Mouse (Mus musculus) kidney, postnatal 0 days (tissue): ENCODE measurements around the gene Fndc3b. TPM values are rescaled to one million over a fixed set of nuclear protein-coding genes. Genes with fewer than 3 reads are reported as not detected.

Experiments used
- ATAC-seq: fragments of 200-750 bp; cut with Nextera tagmentation; replicated peaks from 2 replicates; pipeline ENCODE4 v1.8.0; 2017; ENCODE audit warnings: low read depth, moderate number of reproducible peaks, moderate TSS enrichment, moderate library complexity; ENCODE audit not compliant: low FRiP score
- DNase-seq: peaks from one replicate; pipeline ENCODE4 v3.0.0-alpha.2; 2016; ENCODE audit warnings: low spot score
- H3K27ac ChIP-seq: fragments of 300-500 bp; sonication (generic); 2 replicates; pipeline ENCODE4 v1.5.1; 2014; ENCODE audit warnings: mild to moderate bottlenecking
- H3K27me3 ChIP-seq: fragments of 300-500 bp; sonication (generic); 2 replicates; pipeline ENCODE4 v1.6.1; 2014; ENCODE audit warnings: low read length, mixed read lengths; ENCODE audit not compliant: insufficient read depth
- H3K36me3 ChIP-seq: fragments of 300-500 bp; sonication (generic); 2 replicates; pipeline ENCODE4 v1.6.1; 2014; ENCODE audit warnings: low read length, mixed read lengths; ENCODE audit not compliant: insufficient read depth
- H3K4me1 ChIP-seq: fragments of 300-500 bp; sonication (generic); replicated peaks from 2 replicates; pipeline ENCODE4 v1.6.1; 2014; ENCODE audit warnings: antibody characterized with exemption, low read length, mixed read lengths; ENCODE audit not compliant: insufficient read depth
- H3K4me2 ChIP-seq: fragments of 300-500 bp; sonication (generic); 2 replicates; pipeline ENCODE4 v1.6.1; 2014; ENCODE audit warnings: mild to moderate bottlenecking, low read length, moderate library complexity, mixed read lengths
- H3K4me3 ChIP-seq: fragments of 300-500 bp; sonication (generic); replicated peaks from 2 replicates; pipeline ENCODE4 v1.5.1; 2014; ENCODE audit warnings: low read depth, low read length
- H3K9ac ChIP-seq: fragments of 300-500 bp; sonication (generic); 2 replicates; pipeline ENCODE4 v1.6.1; 2014; ENCODE audit warnings: low read depth, low read length
- H3K9me3 ChIP-seq: fragments of 300-500 bp; sonication (generic); replicated peaks from 2 replicates; pipeline ENCODE4 v1.6.1; 2016; ENCODE audit warnings: low read length, inconsistent platforms, mixed read lengths
- CTCF ChIP-seq: IDR thresholded peaks from 2 replicates; pipeline ENCODE4 v1.5.1; 2016; ENCODE audit warnings: antibody characterized with exemption, low read depth, mild to moderate bottlenecking, moderate library complexity
- WGBS: fragments of 180-500 bp; shearing (Covaris S2); extraction: QIAGEN DNeasy Blood & Tissue Kit; methylation state at CpG from one replicate; pipeline ENCODE4 v1.1.7; 2014; 5-methylcytosine and 5-hydroxymethylcytosine counted together
- polyA plus RNA-seq: library from polyadenylated mRNA; unstranded; fragments of >200 nt; fragmentation: Nextera tagmentation; extraction: Ambion mirVana; gene quantifications from 2 replicates; pipeline ENCODE4 v1.2.1, GENCODE M21; 2015

Fndc3b gene
- polyA plus RNA-seq, 1 experiment from 2014 or later: 23.1 TPM

- ATAC-seq: no peak
- Histone ChIP-seq H3K36me3 (peaks cover 24% of the 10 kb centered on the region; the same call in 1 of the 2 replicates), H3K9ac (no peak overlapping the region), H3K4me3 (no peak overlapping the region), H3K27ac (no peak overlapping the region), H3K27me3 (no peaks in the 10 kb centered on the region), H3K4me1 (no peaks in the 10 kb centered on the region), H3K4me2 (no peak overlapping the region), H3K9me3 (no peaks in the 10 kb centered on the region)
- TF ChIP-seq CTCF: no peak
- no peak for DNase-seq
- 79% methylated on average over 16 of the region's 16 CpGs for WGBS
Measured at GRCm38 (mm10) chr3:27439704-27440103, 271.4 kb downstream of the Fndc3b start.

- H3K27me3 ChIP-seq: no peaks in the 10 kb centered on the region
- H3K4me1 ChIP-seq: peaks cover 6% of the 10 kb centered on the region
- no peak for TF ChIP-seq CTCF
- DNase-seq (peak; percentile 25), ATAC-seq (no peak)
- no peak overlapping the region for H3K9ac ChIP-seq
- no peak overlapping the region for H3K4me2 ChIP-seq
- 33% methylated on average over 6 of the region's 6 CpGs for WGBS
- peaks cover 19% of the 10 kb centered on the region; the same call in 1 of the 2 replicates for H3K36me3 ChIP-seq
- peak overlapping the region; percentile 15 for H3K27ac ChIP-seq
- H3K4me3 ChIP-seq: no peak overlapping the region
- no peaks in the 10 kb centered on the region for H3K9me3 ChIP-seq
Measured at GRCm38 (mm10) chr3:27435096-27435620, 275.9 kb downstream of the Fndc3b start.

- H3K4me1 ChIP-seq: peaks cover 6% of the 10 kb centered on the region
- 65% methylated on average over 3 of the region's 3 CpGs for WGBS
- no peaks in the 10 kb centered on the region for H3K27me3 ChIP-seq
- no peak overlapping the region for H3K9ac ChIP-seq
- H3K4me3 ChIP-seq: no peak overlapping the region
- ATAC-seq (no peak; the same call in 1 of the 2 replicates), DNase-seq (no peak)
- TF ChIP-seq CTCF: no peak
- H3K9me3 ChIP-seq: no peaks in the 10 kb centered on the region
- no peak overlapping the region for H3K27ac ChIP-seq
- H3K36me3 ChIP-seq: peaks cover 8% of the 10 kb centered on the region; the same call in 1 of the 2 replicates
- H3K4me2 ChIP-seq: no peak overlapping the region
Measured at GRCm38 (mm10) chr3:27432981-27433380, 278.1 kb downstream of the Fndc3b start.

GRCm38 (mm10) chr3:27430621-27431263 lies 280.4 kb downstream of the Fndc3b start:
- Histone ChIP-seq H3K4me2 (no peak overlapping the region), H3K4me3 (no peak overlapping the region), H3K9me3 (no peaks in the 10 kb centered on the region), H3K27ac (peak overlapping the region; percentile 71), H3K4me1 (peaks cover 6% of the 10 kb centered on the region), H3K27me3 (no peaks in the 10 kb centered on the region), H3K9ac (no peak overlapping the region), H3K36me3 (peaks cover 8% of the 10 kb centered on the region; the same call in 1 of the 2 replicates)
- WGBS: 75% methylated on average over 13 of the region's 13 CpGs
- no peak for TF ChIP-seq CTCF
- ATAC-seq (peak; percentile 57), DNase-seq (no peak)

GRCm38 (mm10) chr3:27427406-27427805 lies 283.7 kb downstream of the Fndc3b start:
- no peak overlapping the region for H3K9ac ChIP-seq
- 89% methylated on average over 6 of the region's 6 CpGs for WGBS
- ATAC-seq: no peak
- H3K4me1 ChIP-seq: peaks cover 6% of the 10 kb centered on the region
- no peak for TF ChIP-seq CTCF
- no peak overlapping the region for H3K27ac ChIP-seq
- H3K27me3 ChIP-seq: no peaks in the 10 kb centered on the region
- H3K9me3 ChIP-seq: no peaks in the 10 kb centered on the region
- H3K36me3 ChIP-seq: peaks cover 19% of the 10 kb centered on the region; the same call in 1 of the 2 replicates
- H3K4me2 ChIP-seq: no peak overlapping the region
- H3K4me3 ChIP-seq: no peak overlapping the region
- DNase-seq: no peak

GRCm38 (mm10) chr3:27424049-27424667 lies 286.9 kb downstream of the Fndc3b start:
- H3K9ac ChIP-seq: no peak overlapping the region
- DNase-seq (no peak), ATAC-seq (no peak)
- peaks cover 25% of the 10 kb centered on the region; the same call in 1 of the 2 replicates for H3K36me3 ChIP-seq
- TF ChIP-seq CTCF: no peak
- no peaks in the 10 kb centered on the region for H3K27me3 ChIP-seq
- WGBS: 83% methylated on average over 11 of the region's 11 CpGs
- H3K4me3 ChIP-seq: no peak overlapping the region
- no peaks in the 10 kb centered on the region for H3K4me1 ChIP-seq
- no peak overlapping the region for H3K27ac ChIP-seq
- no peaks in the 10 kb centered on the region for H3K9me3 ChIP-seq
- H3K4me2 ChIP-seq: no peak overlapping the region
